Mouse (Mus musculus): ENCODE data around the gene Mn1. TPM values are rescaled to one million over a fixed set of nuclear protein-coding genes. Genes with fewer than 3 reads are reported as not detected.

The Mn1 gene
- polyA plus RNA-seq, 1 experiment from 2014 or later, result 1.7 TPM

DNA sequence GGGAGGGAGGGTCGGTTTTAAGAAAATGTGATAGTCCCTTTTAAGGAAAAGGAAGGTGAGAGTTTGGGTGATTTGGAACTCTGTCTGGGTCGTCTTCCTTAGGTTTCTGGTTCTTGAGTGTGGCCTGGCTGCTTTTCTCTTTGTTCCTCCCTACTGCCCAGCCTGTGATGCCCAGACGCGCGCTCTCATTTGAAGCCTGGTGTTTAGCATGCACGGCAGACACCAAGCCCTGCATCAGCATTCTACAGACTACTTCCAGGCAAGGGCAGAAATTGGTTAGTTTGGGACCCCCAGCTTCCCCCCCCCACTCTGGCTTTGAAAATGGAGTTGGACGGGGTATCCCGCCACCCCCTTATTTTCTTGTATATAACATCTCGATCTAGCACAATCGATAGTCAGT, 5.8 kb downstream of the Mn1 start:
- no peak overlapping the region for H3K27ac ChIP-seq (ENCODE audit: low read length)
- H3K4me1 ChIP-seq (ENCODE audit: control insufficient read depth, low read depth, low read length), result peaks cover 5% of the 10 kb centered on the region; the same call in 1 of the 2 replicates
- no peak overlapping the region for H3K4me3 ChIP-seq (ENCODE audit: low read depth, low read length)
- WGBS (ENCODE audit: insufficient replicate concordance), result 76% methylated on average over 10 of the region's 10 CpGs
- H3K9me3 ChIP-seq (replicated peaks; ENCODE audit: control insufficient read depth, low read length), result no peaks in the 10 kb centered on the region
- H3K36me3 ChIP-seq (ENCODE audit: control insufficient read depth, insufficient read depth), result no peaks in the 10 kb centered on the region
- H3K27me3 ChIP-seq (ENCODE audit: control insufficient read depth, insufficient read depth, low read depth, low read length), result peaks cover 41% of the 10 kb centered on the region
- ATAC-seq (ENCODE audit: low read depth), result no peak
- H3K4me2 ChIP-seq (ENCODE audit: low read depth, low read length), result no peak overlapping the region
- H3K9ac ChIP-seq (ENCODE audit: low read depth, low read length), result no peak overlapping the region

DNA sequence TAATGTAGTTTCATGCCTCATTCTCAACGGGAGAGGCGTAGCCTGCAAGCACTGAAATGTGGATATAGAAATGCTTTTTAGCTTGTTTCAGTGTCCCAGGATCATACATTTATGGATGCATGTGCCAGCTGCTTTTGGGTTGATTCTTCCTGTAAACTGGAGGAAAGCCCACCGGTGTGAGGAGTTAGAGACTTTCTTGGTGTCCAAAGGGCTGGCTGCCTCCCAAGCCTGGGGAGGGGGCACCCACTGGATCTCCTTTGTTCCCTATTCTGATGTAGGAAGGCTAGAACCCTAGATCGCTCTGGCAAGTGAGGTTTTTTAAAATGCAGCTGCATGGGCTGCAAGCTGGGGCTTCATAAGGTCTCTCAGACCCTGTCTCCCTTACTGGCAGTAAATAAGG, 6.5 kb downstream of the Mn1 start:
- no peak for ATAC-seq (ENCODE audit: low read depth)
- H3K27me3 ChIP-seq (ENCODE audit: control insufficient read depth, insufficient read depth, low read depth, low read length), result peaks cover 35% of the 10 kb centered on the region
- no peaks in the 10 kb centered on the region for H3K9me3 ChIP-seq (replicated peaks; ENCODE audit: control insufficient read depth, low read length)
- no peak overlapping the region for H3K9ac ChIP-seq (ENCODE audit: low read depth, low read length)
- 67% methylated on average over 4 of the region's 4 CpGs for WGBS (ENCODE audit: insufficient replicate concordance)
- H3K27ac ChIP-seq (ENCODE audit: low read length), result no peak overlapping the region
- H3K4me1 ChIP-seq (ENCODE audit: control insufficient read depth, low read depth, low read length), result peaks cover 5% of the 10 kb centered on the region; the same call in 1 of the 2 replicates
- H3K36me3 ChIP-seq (ENCODE audit: control insufficient read depth, insufficient read depth), result no peaks in the 10 kb centered on the region
- H3K4me3 ChIP-seq (ENCODE audit: low read depth, low read length), result no peak overlapping the region
- no peak overlapping the region for H3K4me2 ChIP-seq (ENCODE audit: low read depth, low read length)

DNA sequence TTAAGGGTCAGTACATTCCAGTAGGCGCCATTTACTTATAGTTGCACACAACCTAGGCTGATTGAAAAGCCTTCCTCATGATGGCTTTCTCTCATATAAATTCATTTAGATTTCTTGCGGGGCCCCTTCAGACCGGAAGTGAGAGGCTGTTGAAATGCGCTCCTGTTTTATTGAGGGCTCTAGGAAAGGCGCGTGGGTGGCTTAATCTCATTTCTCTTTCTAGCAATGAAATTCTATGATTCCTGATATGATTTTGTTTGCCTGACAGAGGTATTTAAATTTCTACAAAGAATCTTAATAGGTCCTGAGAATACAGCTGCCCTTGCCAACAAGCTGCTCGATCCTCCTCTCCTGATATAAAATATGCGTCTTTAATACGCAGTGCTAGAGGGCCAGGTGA, 8.7 kb downstream of the Mn1 start:
- H3K27me3 ChIP-seq (ENCODE audit: control insufficient read depth, insufficient read depth, low read depth, low read length), result peaks cover 13% of the 10 kb centered on the region
- no peaks in the 10 kb centered on the region; the same call in 1 of the 2 replicates for H3K4me1 ChIP-seq (ENCODE audit: control insufficient read depth, low read depth, low read length)
- H3K4me3 ChIP-seq (ENCODE audit: low read depth, low read length), result no peak overlapping the region
- WGBS (ENCODE audit: insufficient replicate concordance), result 68% methylated on average over 9 of the region's 9 CpGs
- ATAC-seq (ENCODE audit: low read depth), result no peak
- no peak overlapping the region for H3K27ac ChIP-seq (ENCODE audit: low read length)
- no peak overlapping the region for H3K9ac ChIP-seq (ENCODE audit: low read depth, low read length)
- no peaks in the 10 kb centered on the region for H3K36me3 ChIP-seq (ENCODE audit: control insufficient read depth, insufficient read depth)
- no peak overlapping the region for H3K4me2 ChIP-seq (ENCODE audit: low read depth, low read length)
- no peaks in the 10 kb centered on the region for H3K9me3 ChIP-seq (replicated peaks; ENCODE audit: control insufficient read depth, low read length)

DNA sequence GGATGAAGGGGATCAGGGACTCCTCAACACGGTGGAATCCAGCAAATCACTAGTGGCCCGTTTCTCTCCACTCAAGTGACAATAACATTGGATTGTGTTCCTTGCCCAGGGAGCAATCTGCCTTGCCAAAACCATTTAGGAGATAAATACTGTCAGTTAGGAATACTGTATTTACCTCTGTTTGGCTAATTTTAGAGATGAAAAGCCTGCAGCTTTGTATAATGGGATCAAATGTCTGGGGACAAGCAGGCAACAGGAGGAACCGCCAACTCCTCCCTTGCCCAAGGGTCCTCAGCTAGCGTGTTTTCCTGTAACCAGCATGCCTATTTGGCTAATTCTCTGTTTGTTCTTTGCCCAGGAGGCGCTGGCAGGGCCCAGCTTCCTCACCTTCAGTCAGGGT, 9.1 kb downstream of the Mn1 start:
- H3K9me3 ChIP-seq (replicated peaks; ENCODE audit: control insufficient read depth, low read length), result no peaks in the 10 kb centered on the region
- H3K27ac ChIP-seq (ENCODE audit: low read length), result no peak overlapping the region
- H3K4me1 ChIP-seq (ENCODE audit: control insufficient read depth, low read depth, low read length), result no peaks in the 10 kb centered on the region; the same call in 1 of the 2 replicates
- no peak for ATAC-seq (ENCODE audit: low read depth)
- no peak overlapping the region for H3K4me3 ChIP-seq (ENCODE audit: low read depth, low read length)
- no peak overlapping the region for H3K4me2 ChIP-seq (ENCODE audit: low read depth, low read length)
- H3K9ac ChIP-seq (ENCODE audit: low read depth, low read length), result no peak overlapping the region
- 60% methylated on average over 5 of the region's 5 CpGs for WGBS (ENCODE audit: insufficient replicate concordance)
- no peaks in the 10 kb centered on the region for H3K36me3 ChIP-seq (ENCODE audit: control insufficient read depth, insufficient read depth)
- peaks cover 8% of the 10 kb centered on the region for H3K27me3 ChIP-seq (ENCODE audit: control insufficient read depth, insufficient read depth, low read depth, low read length)

DNA sequence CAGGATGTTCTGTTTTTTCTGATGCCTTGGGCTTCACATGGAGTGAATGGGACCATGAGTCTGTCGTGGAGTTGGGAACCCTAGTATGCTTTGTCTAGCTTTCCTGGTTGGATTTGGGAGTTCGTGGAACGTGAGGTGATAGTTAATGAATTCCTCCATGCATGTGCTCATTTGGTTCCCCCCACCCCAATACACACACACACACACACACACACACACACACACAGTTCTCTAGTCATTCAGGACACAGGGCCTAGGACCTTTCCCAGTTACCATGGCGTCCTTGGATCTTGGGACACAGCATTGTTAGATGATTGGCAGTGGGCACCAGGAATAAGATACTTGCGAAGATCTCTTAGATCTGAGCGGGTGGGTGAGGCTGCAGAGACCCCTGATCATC, 11.7 kb downstream of the Mn1 start:
- 61% methylated on average over 6 of the region's 6 CpGs for WGBS (ENCODE audit: insufficient replicate concordance)

DNA sequence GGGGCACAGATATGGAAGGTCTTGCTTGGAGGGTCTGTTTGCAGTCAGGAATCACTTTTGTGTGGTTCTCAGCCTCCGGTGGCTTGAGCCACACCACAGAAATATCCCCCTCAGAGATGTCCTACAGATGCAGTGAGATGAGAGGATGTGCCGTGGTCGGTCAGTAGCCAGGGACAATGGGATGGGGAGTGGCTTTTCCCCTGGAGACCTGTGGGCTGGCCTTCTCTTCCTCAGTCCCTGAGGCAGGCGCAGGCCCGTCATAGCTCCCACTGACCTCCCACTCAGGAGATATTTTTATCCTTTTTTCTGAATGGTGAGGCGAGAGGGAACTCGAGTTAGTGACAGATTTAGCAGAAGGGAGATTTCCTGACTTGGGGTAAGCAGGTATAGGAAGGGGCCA, 12.6 kb downstream of the Mn1 start:
- H3K4me1 ChIP-seq (ENCODE audit: control insufficient read depth, low read depth, low read length), result no peaks in the 10 kb centered on the region; the same call in 1 of the 2 replicates
- WGBS (ENCODE audit: insufficient replicate concordance), result 44% methylated on average over 7 of the region's 7 CpGs
- no peak overlapping the region for H3K4me3 ChIP-seq (ENCODE audit: low read depth, low read length)
- no peak for ATAC-seq (ENCODE audit: low read depth)
- H3K36me3 ChIP-seq (ENCODE audit: control insufficient read depth, insufficient read depth), result no peaks in the 10 kb centered on the region
- no peak overlapping the region for H3K27ac ChIP-seq (ENCODE audit: low read length)
- no peaks in the 10 kb centered on the region for H3K9me3 ChIP-seq (replicated peaks; ENCODE audit: control insufficient read depth, low read length)
- H3K4me2 ChIP-seq (ENCODE audit: low read depth, low read length), result no peak overlapping the region
- no peak overlapping the region for H3K9ac ChIP-seq (ENCODE audit: low read depth, low read length)
- H3K27me3 ChIP-seq (ENCODE audit: control insufficient read depth, insufficient read depth, low read depth, low read length), result no peaks in the 10 kb centered on the region

More for the DNA sequence above, 11.7 kb downstream of the Mn1 start:
- Histone ChIP-seq H3K4me2 (ENCODE audit: low read depth, low read length) (no peak overlapping the region), H3K4me3 (ENCODE audit: low read depth, low read length) (no peak overlapping the region), H3K36me3 (ENCODE audit: control insufficient read depth, insufficient read depth) (no peaks in the 10 kb centered on the region), H3K27ac (ENCODE audit: low read length) (no peak overlapping the region), H3K27me3 (ENCODE audit: control insufficient read depth, insufficient read depth, low read depth, low read length) (no peaks in the 10 kb centered on the region), H3K9me3 (replicated peaks; ENCODE audit: control insufficient read depth, low read length) (no peaks in the 10 kb centered on the region), H3K9ac (ENCODE audit: low read depth, low read length) (no peak overlapping the region), H3K4me1 (ENCODE audit: control insufficient read depth, low read depth, low read length) (no peaks in the 10 kb centered on the region)
- ATAC-seq (ENCODE audit: low read depth), result no peak

DNA sequence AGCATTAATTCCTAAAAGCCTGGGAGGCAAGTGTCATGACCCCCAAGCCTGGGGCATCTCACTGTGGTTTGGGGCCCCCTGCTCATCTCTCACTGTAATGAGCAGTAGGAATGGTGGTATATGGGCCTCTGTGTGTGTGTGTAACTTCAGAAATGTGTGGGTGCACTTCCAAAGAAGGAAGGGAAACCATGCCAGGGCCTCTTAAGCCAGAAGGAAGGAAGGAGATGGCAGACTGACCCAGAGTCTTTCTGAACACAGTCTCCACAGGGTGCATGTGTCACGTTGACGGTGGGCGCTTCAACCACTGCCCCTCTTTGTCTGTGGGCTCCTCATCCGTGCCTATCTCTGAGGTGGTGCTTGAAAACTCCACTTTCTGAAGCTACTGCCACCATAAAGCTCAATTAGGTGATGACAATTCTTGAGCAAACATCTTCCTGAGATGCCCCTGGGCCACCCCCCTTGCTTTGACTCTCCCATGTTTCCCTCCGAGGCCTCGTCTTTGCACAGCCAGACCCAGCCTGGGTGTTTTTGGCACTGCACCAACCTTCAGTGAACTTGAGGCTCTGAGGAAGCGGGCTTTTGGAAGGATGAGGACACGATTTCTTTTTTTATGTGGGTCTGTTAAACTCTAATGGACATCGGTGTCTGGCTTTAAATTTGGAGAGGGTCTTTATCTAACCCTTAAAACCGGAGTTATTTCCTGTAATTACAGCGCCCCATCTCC, 14.0 kb downstream of the Mn1 start:
- no peaks in the 10 kb centered on the region; the same call in 1 of the 2 replicates for H3K4me1 ChIP-seq (ENCODE audit: control insufficient read depth, low read depth, low read length)
- H3K27me3 ChIP-seq (ENCODE audit: control insufficient read depth, insufficient read depth, low read depth, low read length), result no peaks in the 10 kb centered on the region
- no peaks in the 10 kb centered on the region for H3K36me3 ChIP-seq (ENCODE audit: control insufficient read depth, insufficient read depth)
- H3K27ac ChIP-seq (ENCODE audit: low read length), result no peak overlapping the region
- H3K4me2 ChIP-seq (ENCODE audit: low read depth, low read length), result no peak overlapping the region
- H3K4me3 ChIP-seq (ENCODE audit: low read depth, low read length), result no peak overlapping the region
- no peak overlapping the region for H3K9ac ChIP-seq (ENCODE audit: low read depth, low read length)
- no peaks in the 10 kb centered on the region for H3K9me3 ChIP-seq (replicated peaks; ENCODE audit: control insufficient read depth, low read length)
- WGBS (ENCODE audit: insufficient replicate concordance), result 56% methylated on average over 11 of the region's 11 CpGs
- no peak for ATAC-seq (ENCODE audit: low read depth)

DNA sequence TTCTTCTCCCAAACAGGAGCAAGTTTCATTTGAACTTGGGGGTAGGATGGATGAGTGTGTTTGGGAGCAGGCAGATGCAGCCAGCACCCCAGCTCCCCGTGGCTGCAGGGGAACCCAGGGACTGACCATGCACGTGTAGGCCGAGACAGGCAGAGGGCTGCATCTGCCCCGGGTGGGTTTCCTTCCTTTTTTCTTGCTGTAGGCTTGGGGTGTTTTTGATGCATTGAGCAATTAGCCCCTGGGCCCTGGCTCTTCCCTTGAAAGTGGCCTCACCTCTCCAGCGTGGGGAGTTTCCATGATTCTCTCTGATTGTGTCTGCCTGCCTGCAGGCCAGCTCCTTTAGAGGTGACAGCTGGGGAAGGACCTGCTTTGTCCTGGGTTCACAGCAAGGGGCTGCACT, 15.7 kb downstream of the Mn1 start:
- Histone ChIP-seq H3K9ac (ENCODE audit: low read depth, low read length) (no peak overlapping the region), H3K9me3 (replicated peaks; ENCODE audit: control insufficient read depth, low read length) (no peaks in the 10 kb centered on the region), H3K27ac (ENCODE audit: low read length) (no peak overlapping the region), H3K4me3 (ENCODE audit: low read depth, low read length) (no peak overlapping the region), H3K4me2 (ENCODE audit: low read depth, low read length) (no peak overlapping the region), H3K4me1 (ENCODE audit: control insufficient read depth, low read depth, low read length) (no peaks in the 10 kb centered on the region; the same call in 1 of the 2 replicates), H3K36me3 (ENCODE audit: control insufficient read depth, insufficient read depth) (no peaks in the 10 kb centered on the region), H3K27me3 (ENCODE audit: control insufficient read depth, insufficient read depth, low read depth, low read length) (no peaks in the 10 kb centered on the region)
- ATAC-seq (ENCODE audit: low read depth), result no peak
- WGBS (ENCODE audit: insufficient replicate concordance), result 16% methylated on average over 5 of the region's 5 CpGs

DNA sequence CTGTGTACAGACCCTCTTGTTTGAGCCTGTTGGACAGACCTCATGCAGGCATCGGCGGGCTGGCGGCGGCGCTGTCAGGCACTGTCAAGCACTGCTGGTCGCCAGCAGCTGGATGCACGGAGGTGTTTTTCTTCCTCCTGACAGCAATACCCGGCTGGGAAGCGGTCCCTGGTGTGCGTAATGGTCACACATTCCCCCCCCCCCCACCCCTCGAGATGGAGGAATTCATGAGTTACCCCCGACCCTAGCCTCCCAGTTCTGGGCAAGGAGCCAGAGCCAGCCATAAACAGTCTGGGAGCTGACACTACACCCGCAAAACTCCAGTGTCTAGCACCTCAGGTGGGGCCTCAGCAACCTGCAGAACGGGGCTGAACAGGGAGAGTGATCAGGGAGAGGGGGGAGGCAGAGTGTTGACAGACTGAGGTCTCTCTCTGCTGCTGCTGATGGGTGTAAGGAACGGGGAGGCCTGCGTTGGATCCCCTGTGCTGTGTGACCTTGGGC, 17.2 kb downstream of the Mn1 start:
- Histone ChIP-seq H3K9me3 (replicated peaks; ENCODE audit: control insufficient read depth, low read length) (no peaks in the 10 kb centered on the region), H3K4me1 (ENCODE audit: control insufficient read depth, low read depth, low read length) (no peaks in the 10 kb centered on the region; the same call in 1 of the 2 replicates), H3K36me3 (ENCODE audit: control insufficient read depth, insufficient read depth) (no peaks in the 10 kb centered on the region), H3K27ac (ENCODE audit: low read length) (no peak overlapping the region), H3K27me3 (ENCODE audit: control insufficient read depth, insufficient read depth, low read depth, low read length) (no peaks in the 10 kb centered on the region), H3K4me3 (ENCODE audit: low read depth, low read length) (no peak overlapping the region), H3K9ac (ENCODE audit: low read depth, low read length) (no peak overlapping the region), H3K4me2 (ENCODE audit: low read depth, low read length) (no peak overlapping the region)
- no peak for ATAC-seq (ENCODE audit: low read depth)
- 51% methylated on average over 16 of the region's 16 CpGs for WGBS (ENCODE audit: insufficient replicate concordance)

Measured in liver, embryonic 16.5 days (tissue).